Mouse (Mus musculus) liver, embryonic 14.5 days (tissue): ENCODE measurements around the gene Senp5.

Experiments
- CTCF ChIP-seq: IDR thresholded peaks from 2 replicates; pipeline ENCODE4 v1.5.1; 2016; ENCODE audit warnings: antibody characterized with exemption, low read depth, control low read depth
- EP300 ChIP-seq: IDR thresholded peaks from 2 replicates; pipeline ENCODE4 v1.6.1; 2016; ENCODE audit warnings: antibody characterized with exemption, low read depth

DNA sequence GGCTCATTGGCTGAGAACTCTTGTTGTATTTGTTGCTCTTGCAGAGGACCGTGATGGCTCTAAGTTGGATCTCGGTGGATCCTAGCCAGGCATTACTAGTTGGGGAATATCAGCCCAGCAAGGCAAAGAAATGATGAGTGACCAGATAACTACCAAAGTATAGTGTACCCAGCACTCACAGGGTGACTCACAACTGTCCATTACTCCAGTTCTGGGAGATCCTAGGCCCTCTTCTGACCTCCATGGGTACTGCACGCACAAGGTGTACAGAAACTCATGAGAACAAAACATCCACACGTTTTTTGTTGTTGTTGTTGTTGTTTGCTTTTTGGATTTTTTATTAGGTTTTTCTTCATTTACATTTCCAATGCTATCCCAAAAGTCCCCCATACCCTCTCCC lies 66.5 kb downstream of the Senp5 start:
- no peak for TF ChIP-seq EP300
- TF ChIP-seq CTCF: no peak
